ENCODE assay signal across 22 mouse cellular contexts in genomic region chr17:78696922-78697321, GRCm38 (mm10). TPM values are rescaled to one million over a fixed set of nuclear protein-coding genes. Genes with fewer than 3 reads are reported as not detected.
DNase-seq lines count a peak whose midpoint lies in the region; ATAC-seq lines count a peak whose summit lies in the region.
"Had no signal": no experiment of that assay in that cellular context is flagged by ENCODE, and none has a peak within 500 bp of the region (broad histone marks: within the 10 kb centered on the region; RNA-seq: fewer than 3 reads in every experiment).

No protein-coding gene starts in this region.

- H3K4me2 ChIP-seq in liver, embryonic 12.5 days, result no peak overlapping the region
- no peak overlapping the region for H3K4me2 ChIP-seq in liver, embryonic 13.5 days
- H3K4me2 ChIP-seq in liver, embryonic 16.5 days (ENCODE audit: low read depth, low read length), result no peak overlapping the region
- H3K4me2 ChIP-seq: forebrain, embryonic 13.5 days; hindbrain, embryonic 12.5 days; hindbrain, embryonic 15.5 days had no signal

- no peak overlapping the region for H3K9ac ChIP-seq in liver, embryonic 12.5 days
- H3K9ac ChIP-seq in liver, embryonic 13.5 days, result no peak overlapping the region
- H3K9ac ChIP-seq in liver, embryonic 16.5 days (ENCODE audit: low read depth, low read length), result no peak overlapping the region
- H3K9ac ChIP-seq: forebrain, embryonic 13.5 days; hindbrain, embryonic 12.5 days; hindbrain, embryonic 15.5 days had no signal

- no peaks in the 10 kb centered on the region for H3K9me3 ChIP-seq in liver, embryonic 12.5 days (replicated peaks)
- no peaks in the 10 kb centered on the region for H3K9me3 ChIP-seq in liver, embryonic 13.5 days (replicated peaks)
- no peaks in the 10 kb centered on the region for H3K9me3 ChIP-seq in liver, embryonic 16.5 days (replicated peaks; ENCODE audit: control insufficient read depth, low read length)
- H3K9me3 ChIP-seq: forebrain, embryonic 10.5 days; forebrain, embryonic 13.5 days; heart, embryonic 10.5 days; hindbrain, embryonic 12.5 days; hindbrain, embryonic 15.5 days had no signal

- no peak overlapping the region for H3K4me3 ChIP-seq in liver, embryonic 12.5 days
- no peak overlapping the region for H3K4me3 ChIP-seq in liver, embryonic 13.5 days (replicated peaks)
- no peak overlapping the region for H3K4me3 ChIP-seq in liver, embryonic 16.5 days (ENCODE audit: low read depth, low read length)
- H3K4me3 ChIP-seq: forebrain, embryonic 10.5 days; forebrain, embryonic 13.5 days; gastrocnemius, adult 2 months; heart, embryonic 10.5 days; hindbrain, embryonic 12.5 days; hindbrain, embryonic 15.5 days had no signal

- H3K27ac ChIP-seq in liver, embryonic 12.5 days, result no peak overlapping the region
- H3K27ac ChIP-seq in liver, embryonic 13.5 days, result no peak overlapping the region
- H3K27ac ChIP-seq in liver, embryonic 16.5 days (ENCODE audit: low read length), result no peak overlapping the region
- H3K27ac ChIP-seq: forebrain, embryonic 10.5 days; forebrain, embryonic 13.5 days; gastrocnemius, adult 2 months; hindbrain, embryonic 12.5 days; hindbrain, embryonic 15.5 days had no signal

- H3K4me1 ChIP-seq in liver, embryonic 12.5 days, result peaks cover 27% of the 10 kb centered on the region
- H3K4me1 ChIP-seq in liver, embryonic 13.5 days (replicated peaks), result peaks cover 29% of the 10 kb centered on the region
- H3K4me1 ChIP-seq in liver, embryonic 16.5 days (ENCODE audit: control insufficient read depth, low read depth, low read length), result no peaks in the 10 kb centered on the region; the same call in 1 of the 2 replicates
- H3K4me1 ChIP-seq: forebrain, embryonic 10.5 days; forebrain, embryonic 13.5 days; hindbrain, embryonic 12.5 days; hindbrain, embryonic 15.5 days had no signal

- ATAC-seq in liver, embryonic 12.5 days, result peak; percentile 70
- ATAC-seq in liver, embryonic 13.5 days (ENCODE audit: low read depth), result peak; percentile 71
- ATAC-seq in liver, embryonic 16.5 days (ENCODE audit: low read depth), result peak; percentile 50; the same call in 1 of the 2 replicates
- ATAC-seq: forebrain, embryonic 13.5 days; forebrain, embryonic 16.5 days had no signal

- 53% methylated on average over 5 of the region's 5 CpGs for WGBS in liver, embryonic 12.5 days (ENCODE audit: insufficient replicate concordance)
- 55% methylated on average over 5 of the region's 5 CpGs for WGBS in liver, embryonic 13.5 days (ENCODE audit: insufficient replicate concordance)
- 51% methylated on average over 5 of the region's 5 CpGs for WGBS in liver, embryonic 16.5 days (ENCODE audit: insufficient replicate concordance)

- H3K36me3 ChIP-seq in liver, embryonic 12.5 days, result peaks cover 9% of the 10 kb centered on the region
- peaks cover 2% of the 10 kb centered on the region; the same call in 1 of the 2 replicates for H3K36me3 ChIP-seq in liver, embryonic 13.5 days
- H3K36me3 ChIP-seq in liver, embryonic 16.5 days (ENCODE audit: control insufficient read depth, insufficient read depth), result no peaks in the 10 kb centered on the region

- no peaks in the 10 kb centered on the region for H3K27me3 ChIP-seq in liver, embryonic 12.5 days (replicated peaks)
- H3K27me3 ChIP-seq in liver, embryonic 13.5 days, result no peaks in the 10 kb centered on the region
- no peaks in the 10 kb centered on the region for H3K27me3 ChIP-seq in liver, embryonic 16.5 days (ENCODE audit: control insufficient read depth, insufficient read depth, low read depth, low read length)
- H3K27me3 ChIP-seq: forebrain, embryonic 13.5 days; hindbrain, embryonic 12.5 days; hindbrain, embryonic 15.5 days had no signal

- no peak for DNase-seq in liver
- no peak for DNase-seq in liver, embryonic 13.5 days
- DNase-seq in right cerebral cortex, postnatal 10 days (ENCODE audit: low spot score in 2 of 2), result no peak
- DNase-seq in B cell, adult 2 months, result no peak
- no peak for DNase-seq in frontal cortex, postnatal 10 days (ENCODE audit: low spot score in 2 of 2)
- DNase-seq: adrenal gland, adult 8-10 months; adrenal gland, postnatal 25 days; cerebellum, adult 11-12 months; cerebellum, adult 8-10 months; cerebellum, postnatal 10 days; cerebellum, postnatal 36 days; gastrocnemius, adult 2 months; gastrocnemius, postnatal 14 days; heart, adult 18-20 months had no signal

RNA-seq across cellular contexts. Expression of gene Strn, which starts 40.1 kb away (rescaled TPM):
- 4.7 and 4.8 TPM in 2 replicates for polyA plus RNA-seq in liver, embryonic 12.5 days (2016; fragmentation: Nextera tagmentation; extraction: Ambion mirVana)
- 2.3 and 2.8 TPM in 2 replicates for polyA plus RNA-seq in liver, embryonic 13.5 days (2015; fragmentation: Nextera tagmentation; extraction: Ambion mirVana)
- polyA plus RNA-seq in liver, embryonic 16.5 days (2015; fragmentation: Nextera tagmentation; extraction: Ambion mirVana), result 2.6 and 2.8 TPM in 2 replicates
